Mouse (Mus musculus) granulocyte monocyte progenitor cell, adult 5-6 weeks (primary cell): Measurements from ENCODE around the gene Cyb5r4. TPM values are rescaled to one million over a fixed set of nuclear protein-coding genes. Genes with fewer than 3 reads are reported as not detected.
"Not testable (repeated sequence)": the region's sequence is repeated elsewhere in the genome, so short reads cannot be mapped to it uniquely, and the experiment has no call there.

Experiments used
- ATAC-seq: replicated peaks from 2 replicates; pipeline ENCODE4 v1.8.0; 2016; ENCODE audit warnings: mild to moderate bottlenecking, moderate TSS enrichment, inconsistent platforms; ENCODE audit not compliant: poor library complexity, severe bottlenecking
- total RNA-seq, 2 experiments: library from RNA; stranded (forward) in 1 of 2; stranded (reverse) in 1 of 2; fragments of 200-712, 200-1000 nt in 1 of 2; fragments of >200 nt in 1 of 2; fragmentation: Nextera tagmentation in 1 of 2; gene quantifications; 2 replicates each; pipeline ENCODE4 v1.2.3; 2014 to 2017

The Cyb5r4 gene
- 101 and 102 TPM in 2 replicates for total RNA-seq (2014; fragmentation: Nextera tagmentation)
- 97.9 and 125 TPM in 2 replicates for total RNA-seq (2017)

DNA sequence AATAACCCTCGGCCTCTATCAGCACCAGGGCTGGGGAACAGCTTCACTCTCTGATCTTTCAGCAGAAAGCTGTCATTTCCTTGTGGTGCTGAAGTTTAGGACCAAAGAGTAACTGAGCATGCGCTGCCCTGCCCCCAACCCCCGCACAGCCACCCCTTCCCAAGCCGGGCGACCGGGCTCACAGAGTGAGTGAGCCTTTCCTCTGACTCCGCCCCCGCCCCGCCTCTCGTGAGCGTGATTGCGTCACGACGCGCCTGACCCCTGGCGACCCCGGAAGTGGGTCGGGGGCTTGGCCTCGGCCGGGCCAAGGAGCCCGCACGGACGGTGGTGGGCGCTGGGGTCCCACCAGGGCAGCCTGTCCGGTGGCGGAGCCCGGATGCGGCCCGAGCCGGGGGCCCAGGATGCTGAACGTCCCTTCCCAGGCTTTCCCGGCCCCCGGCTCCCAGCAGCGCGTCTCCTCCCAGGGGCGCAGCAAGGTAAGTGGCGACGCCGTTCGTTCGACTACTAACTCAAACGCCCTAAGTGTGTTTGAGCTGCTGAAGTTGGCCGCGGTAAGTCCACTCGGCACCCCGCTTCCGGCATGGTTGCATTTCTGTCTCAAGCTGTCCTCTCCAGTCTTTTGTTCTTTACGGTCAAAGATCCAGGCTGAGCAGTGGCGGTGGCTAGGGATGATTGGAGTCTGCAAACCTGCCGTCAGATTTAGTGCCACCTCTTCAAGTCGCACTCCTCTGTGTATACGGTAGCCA is at the start of gene Cyb5r4:
Gene Cyb5r4, plus strand, starts transcription at position 237 of the 746 bp plus-strand sequence.
- ATAC-seq = peak; percentile 88

DNA sequence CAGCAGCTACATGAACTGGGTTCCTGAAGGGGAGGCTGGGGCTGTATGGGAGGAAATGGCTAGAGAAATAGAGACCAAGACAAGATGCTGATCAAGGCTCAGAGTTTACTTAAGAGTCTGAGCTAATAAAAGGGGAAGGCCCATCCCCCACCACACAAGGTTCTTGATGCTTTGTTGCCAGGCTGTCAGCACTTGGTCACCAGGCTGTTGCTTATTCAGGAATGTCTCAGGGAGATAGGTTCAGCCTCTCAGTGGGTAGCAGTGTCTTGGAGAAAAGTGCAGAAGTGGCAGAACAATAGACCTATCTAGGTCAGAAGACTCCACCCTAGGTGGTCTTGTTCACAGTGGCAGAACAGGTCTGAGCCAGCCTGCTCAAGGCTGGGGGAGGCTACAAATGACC is 49.3 kb upstream of the Cyb5r4 start:
- not testable (repeated sequence) for ATAC-seq

DNA sequence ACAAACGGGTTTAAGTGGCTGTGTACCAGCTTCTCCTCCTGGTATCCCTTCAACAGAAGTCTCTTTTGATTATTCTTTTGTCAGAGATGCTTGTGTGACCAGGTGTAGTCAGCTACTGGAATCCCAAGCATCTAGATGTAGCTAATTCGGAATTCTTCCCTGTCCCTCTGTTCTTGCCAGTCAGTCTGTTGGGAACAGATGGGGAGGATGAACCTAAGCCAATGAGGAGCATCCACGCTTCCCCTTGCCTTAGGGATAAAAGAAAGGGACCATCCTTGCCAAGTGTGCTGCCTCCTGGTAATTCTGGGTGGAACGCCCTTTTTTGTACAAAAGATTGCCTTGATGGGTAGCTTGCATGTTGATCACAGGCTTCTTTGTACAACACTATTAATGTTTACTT is 48.3 kb upstream of the Cyb5r4 start:
- no peak for ATAC-seq

DNA sequence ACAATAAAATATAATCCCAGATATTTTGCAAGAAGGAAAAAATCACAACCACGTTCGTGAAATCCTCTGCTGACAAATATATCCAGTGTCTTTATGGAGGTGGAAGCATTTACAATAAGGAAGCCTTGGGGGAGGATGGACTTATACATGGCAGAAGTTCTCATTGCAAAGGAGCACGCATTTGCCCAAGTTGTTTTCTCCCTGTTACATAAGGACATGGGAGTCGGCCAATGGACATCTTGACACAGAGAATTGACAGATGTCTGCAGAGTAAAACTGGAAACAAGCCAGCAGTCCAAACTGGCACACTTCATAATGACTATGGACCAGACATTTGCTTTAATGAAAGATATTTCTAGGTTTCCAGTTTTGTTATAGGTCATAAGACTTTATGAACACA is 44.9 kb upstream of the Cyb5r4 start:
- ATAC-seq = no peak

DNA sequence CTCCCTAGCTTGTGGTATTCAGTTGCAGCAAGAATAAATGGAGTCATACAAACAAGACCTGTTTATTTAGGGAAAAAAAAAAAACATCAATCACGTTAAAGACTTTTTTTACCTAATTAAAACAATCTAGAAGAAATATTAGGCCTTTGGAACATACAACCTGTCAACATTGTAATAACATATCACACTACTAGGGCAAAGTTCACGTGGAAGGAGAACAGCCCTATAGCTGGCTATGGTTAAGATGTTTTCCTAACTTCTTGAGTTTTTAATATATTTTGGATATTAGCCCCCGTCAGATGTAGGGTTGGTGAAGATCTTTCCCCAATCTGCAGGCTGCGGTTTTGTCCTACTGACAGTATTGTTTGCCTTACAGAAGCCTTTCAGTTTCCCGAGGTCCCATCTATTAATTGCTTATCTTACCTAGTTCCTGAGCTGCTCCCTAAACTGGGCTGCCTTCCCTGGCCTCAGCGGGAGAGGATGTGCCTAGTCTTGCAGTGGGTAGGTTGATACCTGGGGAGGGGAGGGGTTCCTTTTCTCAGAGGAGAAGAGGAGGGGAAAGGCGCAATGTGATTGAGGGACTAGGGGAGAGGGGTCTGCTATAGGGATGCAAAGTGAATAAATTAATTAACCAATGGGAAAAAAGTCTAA is 43.4 kb upstream of the Cyb5r4 start:
- ATAC-seq = no peak

DNA sequence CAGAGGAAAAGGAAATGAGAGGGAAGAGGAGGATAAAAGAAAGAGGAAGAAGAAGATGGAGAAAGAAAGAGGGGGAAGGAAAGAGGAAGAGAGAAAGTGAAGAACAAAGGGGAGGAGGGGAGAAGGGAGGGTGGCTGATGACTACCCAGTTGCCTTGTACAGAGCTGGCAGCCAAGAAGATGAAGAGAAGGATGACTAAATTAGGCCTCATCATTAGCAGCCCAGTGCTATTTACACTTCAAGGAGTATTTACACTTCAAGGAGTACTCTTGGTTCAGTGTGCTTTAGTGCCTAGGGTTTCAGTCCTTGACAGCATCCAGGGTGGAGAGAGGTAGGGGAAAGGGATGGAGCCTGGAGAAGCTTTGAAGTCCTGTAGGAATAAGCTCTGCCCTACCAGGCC is 41.8 kb upstream of the Cyb5r4 start:
- ATAC-seq = no peak

DNA sequence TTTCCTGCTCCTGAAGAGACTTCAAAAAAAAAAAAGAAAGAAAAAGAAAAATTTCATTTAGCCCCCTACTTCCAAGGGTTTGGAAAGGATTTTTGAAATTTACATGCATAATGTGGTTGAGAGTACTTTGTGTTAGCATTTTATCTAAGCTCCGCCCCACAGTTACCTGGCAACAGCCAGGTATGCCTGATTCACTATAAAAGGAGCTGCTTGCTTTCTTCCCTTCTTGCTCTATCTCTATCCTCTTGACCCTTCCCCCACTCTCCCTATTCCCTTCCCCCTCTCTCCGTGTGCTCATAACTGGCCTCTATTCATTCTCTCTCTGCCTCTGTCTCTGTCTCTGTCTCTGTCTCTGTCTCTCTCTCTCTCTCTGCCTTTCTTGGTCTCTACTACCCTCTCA is 40.9 kb upstream of the Cyb5r4 start:
- no peak for ATAC-seq

DNA sequence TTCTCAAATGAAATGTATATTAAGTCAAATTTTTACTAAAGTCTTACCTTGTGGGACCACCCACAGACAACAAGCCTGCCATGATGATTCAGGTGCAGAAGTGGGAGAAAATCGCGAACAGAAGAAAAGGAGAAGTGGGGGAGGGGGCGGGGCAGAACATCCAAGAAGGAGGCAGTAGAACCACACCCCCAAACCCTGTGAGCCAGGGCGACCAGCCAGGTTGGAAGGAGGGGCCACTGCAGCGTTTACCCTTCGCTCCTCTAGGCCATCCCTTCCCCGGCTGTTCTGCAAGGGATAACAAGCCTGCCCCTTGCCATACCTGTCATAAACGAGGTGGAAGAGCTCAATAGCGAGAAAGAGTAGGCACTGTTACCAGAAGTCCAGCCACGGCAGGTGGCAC is 40.3 kb upstream of the Cyb5r4 start:
- peak; percentile 66 for ATAC-seq

DNA sequence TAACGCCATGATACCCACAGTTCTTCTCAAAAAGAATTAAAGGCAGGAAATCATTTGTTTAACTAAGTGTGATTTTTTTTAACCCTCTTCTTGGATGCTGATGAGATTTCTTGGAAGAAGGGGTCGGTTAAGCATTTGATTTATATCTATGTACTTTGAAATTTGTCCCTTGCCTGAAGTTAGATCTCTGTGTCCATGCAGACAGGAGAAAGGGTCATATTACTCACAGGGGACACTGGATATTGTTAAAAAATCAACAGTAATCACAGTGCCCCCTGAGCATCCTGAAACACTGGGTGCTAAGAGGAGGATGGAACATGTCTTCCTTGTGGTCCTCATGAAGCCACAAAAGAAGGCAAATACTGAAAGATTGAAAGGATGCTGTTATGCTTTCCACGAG is 37.2 kb upstream of the Cyb5r4 start:
- ATAC-seq = no peak

DNA sequence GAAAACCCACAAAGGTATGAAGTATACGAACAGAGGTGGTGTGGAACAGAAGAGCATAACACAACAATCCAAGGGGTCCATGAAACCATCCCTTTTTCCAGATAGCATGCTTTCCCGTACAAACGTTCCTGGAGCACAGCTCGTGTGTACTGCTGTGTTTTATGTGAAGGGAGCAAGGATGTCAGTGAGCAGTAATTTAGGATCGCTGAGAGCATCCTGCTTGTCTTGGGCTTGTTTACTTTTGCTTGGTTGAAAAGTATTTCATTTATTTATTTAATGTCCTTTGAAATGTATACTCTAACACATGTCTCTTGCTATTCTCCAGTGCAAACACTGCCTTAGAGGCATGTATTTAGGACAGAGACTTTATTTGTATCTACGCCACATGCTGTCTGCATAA is 36.7 kb upstream of the Cyb5r4 start:
- ATAC-seq = no peak

DNA sequence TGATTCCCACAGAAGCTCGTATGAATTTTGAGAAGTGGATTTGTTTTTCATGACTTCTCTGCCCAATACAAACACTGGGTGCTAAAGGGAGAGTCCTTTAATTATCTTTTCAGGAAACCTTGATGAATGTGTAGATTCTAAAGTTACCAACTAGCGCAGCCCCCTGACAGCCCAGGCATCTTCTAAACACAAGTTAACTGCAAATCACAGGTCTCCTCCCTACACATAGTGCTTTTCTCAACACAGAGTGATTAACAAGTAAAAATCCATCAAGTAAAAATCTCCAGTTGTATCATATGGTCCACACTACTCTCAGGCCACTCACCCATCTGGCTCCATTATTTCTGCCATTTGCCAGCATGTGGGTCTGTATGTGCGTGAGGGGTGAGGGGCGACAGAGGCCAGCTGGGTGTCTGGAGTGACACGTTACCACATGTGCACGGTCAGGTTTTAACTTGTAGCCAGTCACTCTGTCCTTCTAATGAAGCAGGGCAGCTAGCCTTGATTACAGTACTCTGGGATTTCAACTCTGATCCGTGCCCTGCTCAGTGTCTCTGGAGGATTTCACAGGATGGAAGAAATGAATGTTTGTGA is 35.0 kb upstream of the Cyb5r4 start:
- ATAC-seq = no peak

DNA sequence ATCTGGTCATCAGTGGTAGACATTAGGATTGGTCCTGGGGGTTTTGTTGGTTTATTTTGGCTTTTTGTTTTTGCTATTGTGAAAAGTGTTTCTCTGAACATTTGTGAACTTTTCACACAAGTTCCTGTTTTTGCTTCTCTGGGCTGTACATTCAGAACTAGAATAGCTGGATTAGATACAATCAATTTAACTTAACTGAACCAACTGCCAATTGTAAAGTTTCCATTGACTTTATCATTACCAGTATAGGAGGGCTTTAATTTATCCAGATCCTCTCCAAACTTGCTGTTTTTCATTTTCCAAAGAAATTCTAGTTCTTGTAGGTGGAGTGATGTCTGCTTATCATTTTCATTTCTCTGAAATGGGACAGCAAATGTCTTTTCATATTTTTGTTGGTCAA is 32.0 kb upstream of the Cyb5r4 start:
- ATAC-seq = no peak

DNA sequence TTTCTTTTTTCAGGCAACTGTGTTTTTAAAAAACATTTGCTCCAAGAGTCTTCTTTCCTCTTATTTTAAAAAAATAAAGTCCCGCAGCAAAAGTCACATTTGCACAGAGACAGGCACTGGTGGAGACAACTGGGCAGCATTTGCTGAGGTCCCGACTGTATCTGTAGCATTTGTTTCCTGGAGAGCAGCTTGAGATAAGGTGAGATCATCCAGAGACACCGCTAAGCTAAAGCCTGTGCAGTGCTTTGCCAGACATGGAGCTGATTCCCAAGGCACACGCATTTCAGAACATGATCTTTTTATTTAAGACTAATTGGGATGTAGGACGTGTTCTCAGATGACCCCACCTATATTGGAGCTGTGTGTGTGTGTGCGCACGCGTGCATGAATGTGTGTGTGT is 30.1 kb upstream of the Cyb5r4 start:
- no peak for ATAC-seq

DNA sequence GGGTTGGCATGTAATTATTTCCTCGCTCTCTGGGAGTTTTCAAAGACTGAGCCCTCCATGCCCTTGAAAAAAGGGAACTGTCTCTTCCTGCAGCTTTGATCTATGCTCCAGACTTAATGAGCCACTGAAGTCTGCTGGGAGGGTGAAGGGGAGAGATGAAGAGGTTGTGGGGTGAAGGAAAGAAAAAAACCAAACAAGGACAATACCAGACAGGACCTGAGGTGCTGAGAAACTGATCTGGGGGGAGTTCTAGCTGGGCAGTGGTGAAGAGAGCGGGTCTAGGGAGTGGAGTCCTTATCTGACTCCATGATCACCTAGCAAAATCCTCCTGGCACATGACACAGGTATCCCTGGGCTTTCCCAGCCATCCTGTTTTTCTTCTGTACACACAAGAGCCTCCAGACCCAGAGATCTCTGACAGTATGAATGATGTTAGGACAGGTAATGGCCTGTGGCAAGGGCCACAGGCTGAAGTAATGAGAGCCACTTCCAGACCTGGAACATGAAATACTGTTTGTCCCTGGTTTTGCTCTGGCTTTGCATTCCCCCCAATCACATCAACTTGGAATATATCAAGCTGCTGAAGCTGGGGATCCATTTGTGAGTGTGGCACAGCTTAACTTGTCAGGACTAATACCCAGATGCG is 24.6 kb upstream of the Cyb5r4 start:
- ATAC-seq = no peak

DNA sequence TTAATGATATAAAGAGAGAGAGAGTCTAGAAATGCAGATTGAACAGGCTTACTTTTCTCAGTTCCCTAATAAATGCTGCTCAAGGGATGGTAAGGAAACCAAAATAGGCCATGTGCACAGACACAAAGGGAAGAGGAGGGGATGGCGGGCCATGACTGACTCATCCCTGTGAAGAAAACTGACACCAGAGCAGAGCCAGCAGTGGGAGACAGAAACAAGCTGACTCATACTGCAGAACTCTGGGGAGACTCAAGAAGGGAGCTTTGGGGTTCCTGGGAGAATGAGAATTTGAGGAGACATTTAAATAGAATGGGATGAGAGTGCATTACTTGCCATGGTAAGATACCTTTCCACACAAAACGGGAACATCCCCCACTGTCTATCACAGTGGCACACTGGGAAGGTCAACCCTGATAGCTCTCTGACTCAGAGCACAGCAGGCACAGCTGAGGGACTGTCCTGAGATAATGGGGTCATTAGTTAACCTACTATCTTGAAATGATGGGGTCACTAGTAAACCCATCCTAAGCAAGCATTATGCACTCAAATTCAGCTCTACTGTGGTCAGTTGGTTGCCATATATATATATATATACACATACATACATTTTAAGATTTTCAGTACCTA is 21.7 kb upstream of the Cyb5r4 start:
- ATAC-seq = peak; percentile 33; the same call in 1 of the 2 replicates

DNA sequence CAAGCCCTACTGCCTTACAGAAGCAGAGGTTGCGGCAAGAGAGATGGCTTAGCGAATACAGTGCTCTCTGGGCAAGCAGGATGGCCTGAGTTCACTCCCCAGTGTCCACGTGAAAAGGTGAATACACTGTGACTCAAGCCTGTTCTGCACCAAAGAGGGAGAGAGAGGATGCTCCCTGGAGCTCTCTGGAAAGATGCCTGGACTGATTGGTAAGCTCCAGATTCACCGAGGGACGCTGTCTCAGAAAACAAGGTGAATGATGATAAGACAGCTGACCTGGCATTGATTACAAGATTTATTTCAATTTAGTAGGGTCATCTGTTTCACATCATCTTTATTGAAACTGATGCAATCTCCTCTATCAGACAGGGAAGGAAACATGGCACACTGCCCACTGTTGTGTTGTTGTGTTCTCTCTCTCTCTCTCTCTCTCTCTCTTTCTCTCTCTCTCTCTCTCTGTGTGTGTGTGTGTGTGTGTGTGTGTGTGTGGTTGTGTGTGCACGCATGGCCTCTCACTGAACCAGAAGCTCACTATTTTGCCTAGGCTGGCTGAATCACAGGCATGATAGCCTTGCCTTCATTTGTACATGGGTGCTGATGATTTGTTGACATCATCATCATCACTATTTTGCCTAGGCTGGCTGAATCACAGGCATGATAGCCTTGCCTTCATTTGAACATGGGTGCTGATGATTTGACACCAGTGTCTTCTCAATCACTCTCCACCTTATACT is 16.9 kb upstream of the Cyb5r4 start:
- ATAC-seq = no peak

DNA sequence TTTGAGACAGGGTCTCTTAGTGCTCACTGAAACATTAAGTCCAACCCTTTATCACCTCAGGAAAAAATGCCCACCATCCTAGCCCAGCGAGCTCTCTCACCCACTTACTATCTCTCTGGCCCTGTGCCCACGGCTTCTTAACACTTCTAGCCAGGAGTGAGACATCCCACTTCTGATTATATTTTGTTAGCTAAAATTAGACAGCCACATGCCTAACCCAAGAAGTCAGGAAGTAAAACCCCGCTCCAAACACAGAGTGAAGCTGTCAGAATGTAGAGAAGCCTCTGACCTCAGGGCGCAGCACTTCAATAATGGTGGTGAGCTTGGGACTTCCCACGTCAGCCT is 16.4 kb upstream of the Cyb5r4 start:
- ATAC-seq = no peak

DNA sequence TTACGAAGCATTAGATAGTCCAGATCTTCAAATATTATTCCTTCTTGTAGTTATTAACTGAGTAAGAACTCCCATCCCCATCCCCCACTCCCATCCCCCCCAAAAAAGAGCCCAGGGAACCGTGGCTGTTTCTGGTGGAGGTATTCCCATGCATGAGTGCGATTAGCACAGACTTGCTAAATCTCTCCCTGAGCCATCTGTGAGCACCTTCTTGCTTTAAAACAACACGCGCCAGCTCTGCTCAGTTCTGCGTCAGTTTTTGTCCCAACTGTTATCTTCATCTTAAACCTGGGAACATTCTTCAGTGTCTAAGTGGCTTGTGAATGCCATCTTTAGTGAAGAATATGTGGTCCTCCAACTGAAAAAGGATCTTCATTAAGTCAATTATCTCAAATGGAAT is 13.3 kb upstream of the Cyb5r4 start:
- ATAC-seq = no peak

DNA sequence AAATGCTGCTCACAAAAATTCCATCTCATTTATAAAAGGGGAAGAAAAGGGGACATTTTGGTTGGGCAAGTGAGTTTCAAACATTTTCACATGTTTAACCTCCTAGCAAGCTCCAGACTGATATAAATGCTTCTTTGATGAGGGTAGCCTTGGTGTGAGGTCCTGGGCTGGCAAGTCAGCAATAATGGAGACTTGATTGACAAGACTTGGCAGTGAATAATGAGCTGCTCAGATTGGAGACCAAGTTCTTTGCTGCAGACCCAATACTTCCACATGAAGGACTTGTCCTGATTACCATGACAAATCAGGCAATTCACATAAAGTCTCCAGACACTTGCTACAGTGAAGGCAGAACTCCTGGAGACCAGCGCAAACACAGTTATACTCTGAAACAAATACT is 12.9 kb upstream of the Cyb5r4 start:
- no peak for ATAC-seq

DNA sequence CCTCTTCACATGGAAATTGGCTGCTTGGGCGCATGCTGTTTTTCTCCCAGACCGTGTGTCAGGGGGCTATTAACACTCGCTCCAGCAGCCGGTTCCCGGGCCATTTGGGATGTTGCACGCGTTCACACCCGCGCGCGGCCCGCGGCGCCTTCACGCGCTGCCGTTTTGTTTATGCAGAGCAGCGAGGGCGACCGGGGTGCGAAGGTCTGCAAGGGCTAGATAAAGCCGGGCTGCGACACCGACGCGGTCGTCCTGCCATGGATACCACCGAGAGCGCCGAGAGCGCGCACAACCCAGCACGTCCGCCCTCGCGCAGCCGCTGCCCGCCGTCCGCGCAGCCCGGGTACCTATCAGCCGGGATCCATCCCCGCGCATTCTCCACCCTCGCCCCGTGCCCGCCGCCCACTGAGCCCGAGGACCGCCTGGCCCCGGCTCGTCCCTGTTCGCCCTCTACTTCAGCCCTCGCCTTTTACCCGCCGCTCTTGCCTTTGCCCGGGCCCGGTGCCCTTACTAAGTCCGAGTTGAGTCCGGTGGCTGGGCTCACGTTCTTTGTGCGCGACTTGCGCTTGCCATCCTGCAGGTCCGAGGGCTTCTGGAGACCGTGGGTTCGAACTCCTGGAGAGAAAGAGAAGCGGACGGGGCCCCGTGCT is 6.4 kb upstream of the Cyb5r4 start, which contains the start of gene Ripply2:
Gene Ripply2, plus strand, starts transcription at position 250 of the 650 bp plus-strand sequence.
- ATAC-seq = peak; percentile 77
